Mouse (Mus musculus) heart, postnatal 0 days (tissue): ENCODE data around the gene Gabra1.

ENCODE experiments used
- CTCF ChIP-seq: IDR thresholded peaks from 2 replicates; pipeline ENCODE4 v1.5.1; 2016; ENCODE audit warnings: antibody characterized with exemption, control low read depth, low read depth
- EP300 ChIP-seq: IDR thresholded peaks from 2 replicates; pipeline ENCODE4 v1.6.1; 2016; ENCODE audit warnings: antibody characterized with exemption, low read depth

- TF ChIP-seq CTCF = peak; percentile 29; the same call in 1 of the 2 replicates
- TF ChIP-seq EP300 = no peak
Observed at GRCm38 (mm10) chr11:42178296-42178695, 4.4 kb downstream of the Gabra1 start.
